Mouse (Mus musculus): Measurements from ENCODE around the gene Hs3st5.
"Not testable (repeated sequence)": the region's sequence is repeated elsewhere in the genome, so short reads cannot be mapped to it uniquely, and the experiment has no call there.

The Hs3st5 gene

DNA sequence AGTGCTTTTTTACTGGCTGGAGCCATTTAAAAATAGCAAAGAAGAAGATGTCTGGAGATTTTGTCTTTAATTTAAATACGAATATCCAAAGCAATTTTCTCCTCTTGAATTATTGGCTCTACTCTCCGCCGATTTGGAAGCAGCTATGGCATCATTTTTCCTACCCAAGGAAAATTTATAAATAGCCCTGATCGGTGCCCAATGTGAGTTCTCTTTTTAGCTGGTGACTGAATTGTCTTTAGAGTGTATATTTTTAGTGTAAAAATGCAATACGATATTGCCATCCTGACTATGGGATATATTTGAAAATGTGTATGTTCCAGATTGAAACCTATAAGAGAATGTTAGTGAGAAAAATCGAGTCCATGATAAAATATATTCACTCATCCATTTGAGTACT, 51.1 kb downstream of the Hs3st5 start:
- no peak for DNase-seq (ENCODE audit: low read depth, low spot score)

DNA sequence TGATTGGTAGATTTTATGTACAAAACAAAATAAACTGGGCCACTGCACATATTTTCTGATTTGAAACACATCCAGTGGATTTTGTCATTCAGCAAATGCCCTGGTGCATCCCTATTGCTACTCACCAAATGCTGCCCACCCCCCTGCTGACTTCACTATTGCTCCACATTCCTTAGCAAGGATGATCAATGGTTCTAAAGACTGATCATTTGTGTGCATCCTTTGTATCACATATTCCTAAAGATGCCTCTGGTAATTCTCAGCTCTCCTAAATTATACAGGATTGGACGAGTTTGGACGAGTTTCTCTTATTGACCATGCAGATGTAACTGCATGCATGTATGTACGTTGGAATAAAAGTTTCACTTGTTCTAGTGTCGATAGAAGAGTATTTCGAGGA, 52.1 kb downstream of the Hs3st5 start:
- no peak for DNase-seq (ENCODE audit: low read depth, low spot score)

DNA sequence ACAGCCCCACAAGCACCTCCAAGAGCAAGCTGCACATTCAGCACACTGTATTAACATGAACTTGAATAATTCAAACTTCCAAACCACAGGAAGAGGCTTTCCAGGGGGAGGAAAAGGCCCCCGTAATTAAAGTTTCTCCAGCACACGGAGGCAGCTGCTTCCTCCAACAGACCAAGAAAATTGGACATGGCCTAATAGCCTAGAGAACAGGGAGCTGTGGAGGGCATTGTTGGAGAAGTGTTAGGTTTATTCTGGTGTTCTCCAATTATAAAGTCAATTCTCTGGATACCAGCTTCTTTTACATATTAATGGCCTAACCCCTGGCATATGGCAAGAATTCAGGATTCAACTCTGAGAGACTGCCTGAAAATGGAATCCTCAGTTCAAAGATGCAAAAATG, 60.6 kb downstream of the Hs3st5 start:
- no peak for DNase-seq (ENCODE audit: low read depth, low spot score)

DNA sequence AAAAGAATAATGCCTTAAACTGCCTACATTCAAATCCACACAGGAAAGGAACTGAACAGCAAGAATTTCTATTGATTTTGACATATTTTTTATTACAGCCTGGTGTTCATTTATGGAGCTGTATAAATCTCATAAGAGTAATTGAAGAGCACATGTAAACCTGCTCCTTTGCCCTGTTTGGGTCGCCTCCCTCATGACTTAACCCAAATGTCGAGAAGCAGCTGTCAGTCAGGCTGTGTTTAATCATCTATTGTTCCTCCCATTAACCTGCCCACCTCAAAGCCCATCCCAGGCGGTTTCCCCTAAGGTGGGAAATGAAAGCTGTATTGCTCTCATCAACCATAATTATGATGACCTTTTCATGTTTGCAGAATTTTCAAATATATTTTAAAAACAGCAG, 65.9 kb downstream of the Hs3st5 start:
- DNase-seq (ENCODE audit: low read depth, low spot score) = no peak

- DNase-seq (ENCODE audit: low read depth, low spot score) = no peak
These were observed 71.9 kb downstream of the Hs3st5 start for GRCm38 (mm10) chr10:36578375-36579145.

GRCm38 (mm10) chr10:36610400-36610799, 103.8 kb downstream of the Hs3st5 start:
- no peak for DNase-seq (ENCODE audit: low read depth, low spot score)

- not testable (repeated sequence) for DNase-seq (ENCODE audit: low read depth, low spot score)
These were observed 104.8 kb downstream of the Hs3st5 start for GRCm38 (mm10) chr10:36611415-36611814.

DNA sequence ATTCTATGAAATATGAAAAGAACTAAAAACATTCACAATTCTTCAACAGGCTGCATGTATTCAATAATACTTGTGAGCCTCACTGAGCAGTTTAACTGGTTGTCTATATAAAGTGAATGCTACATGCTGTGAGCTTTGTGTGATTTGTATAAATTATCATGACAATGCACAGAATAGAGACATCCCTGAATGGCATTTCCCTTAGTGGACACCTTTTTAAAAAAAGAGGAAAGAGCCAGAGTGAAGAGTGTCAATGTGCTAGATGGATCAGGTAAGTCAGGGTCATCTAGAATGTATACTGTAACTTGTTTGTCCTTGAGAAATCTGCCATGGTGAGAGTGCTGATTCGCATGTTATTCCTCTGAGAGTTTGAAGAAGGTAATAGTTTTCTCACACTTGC, 116.4 kb downstream of the Hs3st5 start:
- DNase-seq (ENCODE audit: low read depth, low spot score) = no peak

DNA sequence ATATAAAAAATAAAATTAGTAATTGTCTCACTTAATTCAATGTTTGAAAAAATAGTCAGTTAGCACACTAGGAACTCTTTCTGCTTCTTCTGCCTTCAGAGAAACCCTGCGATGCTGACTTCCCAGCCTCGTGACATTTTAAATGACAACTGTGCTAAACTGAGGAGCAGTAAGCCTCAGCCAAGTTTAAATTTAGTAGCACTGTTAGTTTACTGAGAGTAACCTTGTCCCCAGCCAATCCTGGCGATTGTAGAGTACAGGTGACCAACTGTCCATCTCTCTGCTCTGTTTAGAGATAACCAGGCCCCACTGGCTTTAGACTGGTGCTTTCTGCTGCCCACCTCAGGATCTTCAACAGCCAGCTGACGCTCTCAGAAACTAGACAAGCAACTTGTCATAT, 121.3 kb downstream of the Hs3st5 start:
- no peak for DNase-seq (ENCODE audit: low read depth, low spot score)

- DNase-seq (ENCODE audit: low read depth, low spot score) = no peak
These were observed 125.1 kb downstream of the Hs3st5 start for GRCm38 (mm10) chr10:36631746-36632145.

DNA sequence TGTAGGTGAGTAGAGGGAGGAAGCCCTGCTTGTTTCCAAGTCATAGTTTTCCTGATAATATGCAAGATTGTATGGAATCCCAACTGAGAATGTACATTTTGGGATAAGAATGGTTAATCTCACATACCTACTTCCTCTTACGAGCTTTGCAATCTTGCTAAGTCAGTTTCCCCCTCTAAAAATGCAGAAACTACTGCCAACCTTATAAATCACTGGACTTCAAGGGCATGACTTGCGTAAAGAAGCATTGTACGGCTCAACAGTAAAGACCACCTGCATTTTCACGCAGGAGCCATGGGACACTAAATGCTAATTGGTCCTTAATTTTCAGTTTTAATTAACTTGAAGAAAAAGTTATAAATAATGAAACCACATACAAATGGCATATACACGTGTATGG, 144.0 kb downstream of the Hs3st5 start:
- DNase-seq (ENCODE audit: low read depth, low spot score) = no peak

GRCm38 (mm10) chr10:36713974-36714373, 207.4 kb downstream of the Hs3st5 start:
- DNase-seq (ENCODE audit: low read depth, low spot score) = no peak

- no peak for DNase-seq (ENCODE audit: low read depth, low spot score)
These were observed 219.6 kb downstream of the Hs3st5 start for GRCm38 (mm10) chr10:36726239-36726638.

- DNase-seq (ENCODE audit: low read depth, low spot score) = no peak
These were observed 222.9 kb downstream of the Hs3st5 start for GRCm38 (mm10) chr10:36729361-36730098.

- no peak for DNase-seq (ENCODE audit: low read depth, low spot score)
These were observed 232.8 kb downstream of the Hs3st5 start for GRCm38 (mm10) chr10:36739375-36739774.

DNA sequence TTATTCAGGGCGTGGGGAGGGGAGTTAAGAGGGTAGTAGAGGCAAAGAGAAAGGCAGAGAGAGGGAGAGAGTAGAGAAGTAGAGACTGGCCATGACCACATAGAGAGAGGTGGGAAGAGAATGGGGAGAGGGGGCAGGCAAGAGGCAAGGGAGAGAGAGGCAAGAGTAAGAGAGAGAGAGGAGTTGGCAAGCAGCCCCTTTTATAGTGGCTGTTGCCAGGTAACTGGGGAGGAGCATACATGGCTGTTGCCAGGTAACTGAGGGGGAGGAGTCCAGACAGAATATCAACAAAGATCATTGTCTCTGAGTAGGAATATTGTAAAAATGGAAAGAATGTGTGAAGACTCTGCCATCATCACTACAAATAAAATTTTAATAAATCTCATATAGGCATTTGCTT, 243.4 kb downstream of the Hs3st5 start:
- DNase-seq (ENCODE audit: low read depth, low spot score) = no peak

- DNase-seq (ENCODE audit: low read depth, low spot score) = no peak
These were observed 247.9 kb downstream of the Hs3st5 start for GRCm38 (mm10) chr10:36754471-36754870.

- DNase-seq (ENCODE audit: low read depth, low spot score) = no peak
These were observed 267.0 kb downstream of the Hs3st5 start for GRCm38 (mm10) chr10:36773595-36773994.

DNA sequence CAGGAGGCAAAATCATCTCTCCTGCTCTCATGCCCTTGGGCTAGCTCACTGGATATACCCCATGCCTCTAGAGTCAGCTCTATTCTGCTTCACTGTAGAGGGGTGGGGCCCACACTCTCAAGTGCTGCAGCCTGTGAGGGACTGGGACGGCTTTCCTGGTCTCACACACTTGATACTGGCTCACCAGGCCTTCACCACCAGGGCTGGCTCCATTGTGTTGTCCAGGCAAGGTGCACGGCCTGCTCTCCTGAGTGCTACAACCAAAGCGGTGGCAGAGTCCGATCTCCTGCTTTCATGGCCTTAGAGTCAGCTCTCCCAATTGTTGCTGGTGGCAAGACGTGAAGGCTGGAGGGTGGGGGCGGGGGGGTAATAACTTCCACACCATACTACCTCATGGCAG, 268.3 kb downstream of the Hs3st5 start:
- DNase-seq (ENCODE audit: low read depth, low spot score) = no peak

- DNase-seq (ENCODE audit: low read depth, low spot score) = no peak
These were observed 275.0 kb downstream of the Hs3st5 start for GRCm38 (mm10) chr10:36781641-36782040.

DNA sequence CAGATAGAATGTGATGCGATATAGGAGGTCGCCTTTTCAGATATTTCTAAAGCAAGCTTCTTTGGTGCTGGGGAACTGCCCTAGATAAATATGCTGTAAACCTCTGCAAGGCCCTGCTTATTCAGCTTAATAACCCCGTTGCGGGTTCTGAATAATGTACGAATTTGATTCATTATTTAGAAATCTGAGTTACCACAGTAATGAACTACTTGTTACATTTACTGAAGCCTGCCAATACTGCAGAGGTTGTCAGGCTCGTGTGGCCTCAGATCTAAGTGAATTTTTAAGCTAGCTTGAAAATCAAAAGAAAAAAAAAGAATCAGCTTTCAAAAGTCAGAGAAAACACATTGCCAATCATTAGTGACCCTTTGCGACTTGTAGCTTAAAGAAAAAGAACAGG, 280.4 kb downstream of the Hs3st5 start:
- no peak for DNase-seq (ENCODE audit: low read depth, low spot score)

GRCm38 (mm10) chr10:36791771-36792170, 285.2 kb downstream of the Hs3st5 start:
- no peak for DNase-seq (ENCODE audit: low read depth, low spot score)

DNA sequence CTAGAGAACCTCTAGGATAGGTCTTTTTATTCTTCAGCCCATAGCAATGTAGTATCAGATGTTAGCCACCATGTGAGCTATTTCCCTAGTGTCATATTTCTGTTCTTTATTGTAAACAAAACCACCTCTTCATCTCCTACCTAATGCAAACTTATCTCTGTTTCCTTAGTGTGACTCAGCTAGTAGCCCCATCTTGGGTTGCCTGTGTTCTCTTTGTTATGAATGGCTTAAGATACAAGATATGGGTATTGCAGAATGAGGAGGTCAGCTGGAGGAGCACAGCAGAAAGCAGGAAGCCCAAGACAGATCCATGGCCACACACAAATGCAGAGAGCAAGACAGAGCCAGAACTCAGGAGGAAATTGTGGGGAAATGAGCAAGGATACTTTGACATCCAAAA, 288.7 kb downstream of the Hs3st5 start:
- DNase-seq (ENCODE audit: low read depth, low spot score) = no peak
